Mouse (Mus musculus): ENCODE results near the gene Slc5a3. TPM values are rescaled to one million over a fixed set of nuclear protein-coding genes. Genes with fewer than 3 reads are reported as not detected.

The Slc5a3 gene
- 21.1 and 22.8 TPM in 2 replicates for polyA plus RNA-seq (2015; fragmentation: Nextera tagmentation; extraction: Ambion mirVana)

DNA sequence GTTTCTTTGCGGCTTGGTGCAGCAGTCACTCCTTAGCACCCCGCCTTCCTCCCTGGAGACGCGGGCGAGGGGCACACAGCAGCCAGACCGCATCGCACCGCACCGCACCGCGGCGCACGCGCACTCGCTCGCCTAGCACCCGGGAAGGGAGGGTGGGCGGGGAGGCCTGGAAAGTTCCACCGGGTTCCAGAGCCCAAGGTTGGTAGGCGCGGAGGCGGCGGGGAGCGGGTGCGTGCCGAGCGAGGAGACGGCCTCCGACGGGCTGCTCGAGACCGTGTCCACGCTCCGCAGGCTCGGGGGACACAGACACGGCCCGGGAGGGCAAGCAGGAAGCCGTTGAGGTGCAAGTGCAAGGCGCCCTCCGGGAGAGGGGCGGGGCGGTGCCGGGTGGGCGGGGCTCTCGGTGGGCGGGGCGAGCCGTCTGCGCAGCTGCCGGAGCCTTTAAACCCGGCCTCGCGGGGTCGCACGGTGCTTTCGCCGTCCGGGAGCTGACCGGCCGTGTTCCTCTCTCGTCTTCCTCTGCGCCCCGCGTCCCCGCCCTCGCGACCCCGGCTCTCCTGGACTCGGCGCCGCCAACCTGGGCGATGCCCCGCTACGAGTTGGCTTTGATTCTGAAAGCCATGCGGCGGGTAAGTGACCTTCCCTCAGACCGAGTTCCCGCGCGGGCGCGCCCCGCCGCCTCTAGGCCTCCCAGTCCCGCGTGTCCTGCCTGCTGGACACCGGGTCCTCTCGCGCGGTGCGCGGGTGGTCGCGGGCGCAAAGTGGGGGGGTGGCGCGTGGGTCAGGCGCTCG, at the start of gene Slc5a3, which contains the start of the genes Mrps6 and Gm49711:
TSS of gene Slc5a3 (plus strand) at position 471 of the 792 bp plus-strand sequence.
TSS of gene Mrps6 (plus strand) at position 419 of the 792 bp plus-strand sequence.
TSS of gene Gm49711 (plus strand) at position 465 of the 792 bp plus-strand sequence.
- Histone ChIP-seq H3K4me3 (ENCODE audit: low read depth, low read length) (peak within 1 kb of the TSS; percentile 98), H3K4me1 (ENCODE audit: control insufficient read depth, insufficient read depth, low read length) (peaks cover 24% of the 10 kb centered on the region), H3K4me2 (ENCODE audit: low read length) (peak within 1 kb of the TSS; percentile 94), H3K9ac (ENCODE audit: low read depth, low read length) (peak within 1 kb of the TSS; percentile 80), H3K27ac (ENCODE audit: low read length) (peak within 1 kb of the TSS; percentile 88), H3K36me3 (ENCODE audit: control insufficient read depth, insufficient read depth, low read length) (no peaks in the 10 kb centered on the region; the same call in 1 of the 2 replicates), H3K27me3 (ENCODE audit: control insufficient read depth, insufficient read depth, low read depth, low read length) (no peaks in the 10 kb centered on the region), H3K9me3 (replicated peaks; ENCODE audit: control insufficient read depth, low read length, poor library complexity, severe bottlenecking) (no peaks in the 10 kb centered on the region; the same call in 1 of the 2 replicates)
- ATAC-seq, result peak; percentile 96
- WGBS, result 0% methylated on average over 80 of the region's 99 CpGs

DNA sequence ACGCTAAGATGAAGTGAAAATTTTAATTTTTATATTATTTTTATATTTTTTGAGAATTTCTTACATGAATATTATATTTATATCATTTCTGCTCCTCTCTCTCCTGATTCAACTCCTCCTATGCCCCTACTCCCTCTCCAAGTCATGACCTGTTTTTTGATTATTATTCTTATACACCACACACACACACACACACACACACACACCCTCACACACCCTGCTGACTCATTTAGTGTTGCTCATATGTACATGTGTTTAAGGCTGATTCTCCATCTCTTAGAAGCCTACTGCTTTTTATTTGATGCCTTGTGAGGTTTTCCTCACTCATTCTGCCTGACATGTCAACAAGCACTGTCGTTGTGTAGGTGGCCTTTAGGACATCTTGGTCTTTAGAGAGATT, 48.5 kb upstream of the Slc5a3 start:
- Histone ChIP-seq H3K36me3 (ENCODE audit: control insufficient read depth, insufficient read depth, low read length) (no peaks in the 10 kb centered on the region), H3K4me1 (ENCODE audit: control insufficient read depth, insufficient read depth, low read length) (no peaks in the 10 kb centered on the region), H3K9me3 (replicated peaks; ENCODE audit: control insufficient read depth, low read length, poor library complexity, severe bottlenecking) (no peaks in the 10 kb centered on the region), H3K9ac (ENCODE audit: low read depth, low read length) (no peak overlapping the region), H3K27ac (ENCODE audit: low read length) (no peak overlapping the region), H3K4me2 (ENCODE audit: low read length) (no peak overlapping the region), H3K27me3 (ENCODE audit: control insufficient read depth, insufficient read depth, low read depth, low read length) (no peaks in the 10 kb centered on the region), H3K4me3 (ENCODE audit: low read depth, low read length) (no peak overlapping the region)
- 87% methylated on average over 2 of the region's 2 CpGs for WGBS
- ATAC-seq, result no peak

GRCm38 (mm10) chr16:92016792-92017191, 41.3 kb upstream of the Slc5a3 start:
- 91% methylated on average over 8 of the region's 8 CpGs for WGBS
- H3K9me3 ChIP-seq (replicated peaks; ENCODE audit: control insufficient read depth, low read length, poor library complexity, severe bottlenecking), result no peaks in the 10 kb centered on the region
- H3K9ac ChIP-seq (ENCODE audit: low read depth, low read length), result no peak overlapping the region
- H3K4me2 ChIP-seq (ENCODE audit: low read length), result no peak overlapping the region
- no peaks in the 10 kb centered on the region for H3K36me3 ChIP-seq (ENCODE audit: control insufficient read depth, insufficient read depth, low read length)
- peaks cover 9% of the 10 kb centered on the region for H3K4me1 ChIP-seq (ENCODE audit: control insufficient read depth, insufficient read depth, low read length)
- H3K27me3 ChIP-seq (ENCODE audit: control insufficient read depth, insufficient read depth, low read depth, low read length), result no peaks in the 10 kb centered on the region
- H3K4me3 ChIP-seq (ENCODE audit: low read depth, low read length), result no peak overlapping the region
- no peak for ATAC-seq
- no peak overlapping the region for H3K27ac ChIP-seq (ENCODE audit: low read length)

GRCm38 (mm10) chr16:92019141-92020118, 38.7 kb upstream of the Slc5a3 start:
- Histone ChIP-seq H3K9me3 (replicated peaks; ENCODE audit: control insufficient read depth, low read length, poor library complexity, severe bottlenecking) (no peaks in the 10 kb centered on the region), H3K27ac (ENCODE audit: low read length) (peak overlapping the region; percentile 62), H3K9ac (ENCODE audit: low read depth, low read length) (peak overlapping the region; percentile 42), H3K4me2 (ENCODE audit: low read length) (peak overlapping the region; percentile 70), H3K4me3 (ENCODE audit: low read depth, low read length) (peak overlapping the region; percentile 40), H3K4me1 (ENCODE audit: control insufficient read depth, insufficient read depth, low read length) (peaks cover 9% of the 10 kb centered on the region), H3K27me3 (ENCODE audit: control insufficient read depth, insufficient read depth, low read depth, low read length) (no peaks in the 10 kb centered on the region), H3K36me3 (ENCODE audit: control insufficient read depth, insufficient read depth, low read length) (no peaks in the 10 kb centered on the region)
- ATAC-seq, result peak; percentile 71; the same call in 1 of the 2 replicates
- WGBS, result 6% methylated on average over 26 of the region's 26 CpGs

DNA sequence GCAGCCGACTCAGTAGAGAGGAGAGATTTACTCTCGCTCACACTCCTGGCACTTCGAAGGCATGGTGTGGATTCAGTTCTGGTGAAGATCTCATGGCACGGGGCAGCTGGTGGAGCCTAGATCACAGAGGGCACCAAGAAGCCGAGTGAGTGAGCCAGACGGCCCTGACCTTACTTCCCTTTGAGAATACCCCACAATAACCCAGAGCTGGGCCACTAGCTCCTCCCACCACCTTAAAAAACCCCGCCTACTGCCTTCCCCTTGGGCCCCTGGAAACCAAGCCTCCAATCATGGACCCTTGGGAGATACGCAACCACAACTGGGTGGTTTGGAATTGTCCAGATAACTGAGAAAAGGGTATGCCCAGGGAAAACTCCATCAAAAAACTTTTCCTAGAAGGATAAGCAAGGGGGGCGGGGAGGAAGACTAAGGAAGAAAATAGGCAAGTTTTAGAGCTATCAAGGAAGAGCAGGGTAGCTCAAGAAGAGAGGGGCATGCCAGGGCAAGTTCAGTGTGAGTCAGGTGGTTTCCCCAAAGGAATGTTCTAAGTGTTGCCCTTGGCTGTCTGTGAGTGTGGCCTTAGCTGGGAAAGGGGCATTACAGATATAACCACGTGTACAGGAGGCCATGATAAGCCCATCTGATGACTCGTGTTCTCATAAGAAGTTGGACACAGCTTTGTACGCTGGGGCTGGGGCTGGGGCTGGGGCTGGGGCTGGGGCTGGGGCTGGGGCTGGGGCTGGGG, 36.3 kb upstream of the Slc5a3 start:
- Histone ChIP-seq H3K9ac (ENCODE audit: low read depth, low read length) (no peak overlapping the region), H3K4me3 (ENCODE audit: low read depth, low read length) (no peak overlapping the region), H3K4me1 (ENCODE audit: control insufficient read depth, insufficient read depth, low read length) (peaks cover 9% of the 10 kb centered on the region), H3K27me3 (ENCODE audit: control insufficient read depth, insufficient read depth, low read depth, low read length) (no peaks in the 10 kb centered on the region), H3K27ac (ENCODE audit: low read length) (no peak overlapping the region), H3K36me3 (ENCODE audit: control insufficient read depth, insufficient read depth, low read length) (no peaks in the 10 kb centered on the region), H3K4me2 (ENCODE audit: low read length) (no peak overlapping the region), H3K9me3 (replicated peaks; ENCODE audit: control insufficient read depth, low read length, poor library complexity, severe bottlenecking) (no peaks in the 10 kb centered on the region)
- WGBS, result 88% methylated on average over 12 of the region's 12 CpGs
- no peak for ATAC-seq

GRCm38 (mm10) chr16:92022494-92023283, 35.4 kb upstream of the Slc5a3 start:
- ATAC-seq, result no peak
- Histone ChIP-seq H3K9me3 (replicated peaks; ENCODE audit: control insufficient read depth, low read length, poor library complexity, severe bottlenecking) (no peaks in the 10 kb centered on the region), H3K9ac (ENCODE audit: low read depth, low read length) (no peak overlapping the region), H3K4me2 (ENCODE audit: low read length) (no peak overlapping the region), H3K27me3 (ENCODE audit: control insufficient read depth, insufficient read depth, low read depth, low read length) (no peaks in the 10 kb centered on the region), H3K4me1 (ENCODE audit: control insufficient read depth, insufficient read depth, low read length) (peaks cover 9% of the 10 kb centered on the region), H3K27ac (ENCODE audit: low read length) (no peak overlapping the region), H3K36me3 (ENCODE audit: control insufficient read depth, insufficient read depth, low read length) (no peaks in the 10 kb centered on the region), H3K4me3 (ENCODE audit: low read depth, low read length) (no peak overlapping the region)
- 76% methylated on average over 20 of the region's 20 CpGs for WGBS

- no peak overlapping the region for H3K4me3 ChIP-seq (ENCODE audit: low read depth, low read length)
- H3K4me1 ChIP-seq (ENCODE audit: control insufficient read depth, insufficient read depth, low read length), result no peaks in the 10 kb centered on the region
- H3K27me3 ChIP-seq (ENCODE audit: control insufficient read depth, insufficient read depth, low read depth, low read length), result no peaks in the 10 kb centered on the region
- H3K27ac ChIP-seq (ENCODE audit: low read length), result no peak overlapping the region
- H3K36me3 ChIP-seq (ENCODE audit: control insufficient read depth, insufficient read depth, low read length), result no peaks in the 10 kb centered on the region
- 94% methylated on average over 3 of the region's 3 CpGs for WGBS
- no peak overlapping the region for H3K4me2 ChIP-seq (ENCODE audit: low read length)
- no peak overlapping the region for H3K9ac ChIP-seq (ENCODE audit: low read depth, low read length)
- H3K9me3 ChIP-seq (replicated peaks; ENCODE audit: control insufficient read depth, low read length, poor library complexity, severe bottlenecking), result no peaks in the 10 kb centered on the region
- ATAC-seq, result no peak
These were observed 24.8 kb upstream of the Slc5a3 start for GRCm38 (mm10) chr16:92033286-92033685.

- Histone ChIP-seq H3K27me3 (ENCODE audit: control insufficient read depth, insufficient read depth, low read depth, low read length) (no peaks in the 10 kb centered on the region), H3K27ac (ENCODE audit: low read length) (no peak overlapping the region), H3K4me2 (ENCODE audit: low read length) (no peak overlapping the region), H3K9ac (ENCODE audit: low read depth, low read length) (no peak overlapping the region), H3K4me3 (ENCODE audit: low read depth, low read length) (no peak overlapping the region), H3K9me3 (replicated peaks; ENCODE audit: control insufficient read depth, low read length, poor library complexity, severe bottlenecking) (no peaks in the 10 kb centered on the region), H3K4me1 (ENCODE audit: control insufficient read depth, insufficient read depth, low read length) (no peaks in the 10 kb centered on the region), H3K36me3 (ENCODE audit: control insufficient read depth, insufficient read depth, low read length) (no peaks in the 10 kb centered on the region)
- no peak for ATAC-seq
- WGBS, result 71% methylated on average over 5 of the region's 5 CpGs
These were observed 23.4 kb upstream of the Slc5a3 start for GRCm38 (mm10) chr16:92034676-92035075.
